Mouse (Mus musculus): ENCODE data around the gene Kdm1a.

- TF ChIP-seq CHD2 (IDR thresholded peaks at IDR 0.05; ENCODE audit: low read depth, low read length) (no peak), ZNF384 (IDR thresholded peaks at IDR 0.05; ENCODE audit: low read depth, low read length) (no peak), MAFK (IDR thresholded peaks at IDR 0.05; ENCODE audit: insufficient read depth, low read depth, low read length) (no peak)
These were observed 82.7 kb downstream of the Kdm1a start for GRCm38 (mm10) chr4:136519866-136520265.

All from ES-E14 (cell line).